ENCODE assay signal across 8 mouse cellular contexts in genomic region chr7:127768346-127768996, GRCm38 (mm10). TPM values are rescaled to one million over a fixed set of nuclear protein-coding genes. Genes with fewer than 3 reads are reported as not detected.
DNase-seq lines count a peak whose midpoint lies in the region; ATAC-seq and TF ChIP-seq lines count a peak whose summit lies in the region.

No protein-coding gene starts in this region.

- no peak for ATAC-seq in heart, embryonic 12.5 days (ENCODE audit: insufficient number of reproducible peaks, low FRiP score)
- ATAC-seq in intestine, embryonic 15.5 days: no peak
- 0 out of 2 replicates have a peak, but pooled peaks have one; percentile 1 for ATAC-seq in midbrain, postnatal 0 days (ENCODE audit: low FRiP score)

- no peaks in the 10 kb centered on the region for H3K9me3 ChIP-seq in heart, embryonic 12.5 days (replicated peaks)
- H3K9me3 ChIP-seq in intestine, embryonic 15.5 days: no peaks in the 10 kb centered on the region
- no peaks in the 10 kb centered on the region for H3K9me3 ChIP-seq in midbrain, postnatal 0 days (ENCODE audit: low read length)

- 58% methylated on average over 13 of the region's 13 CpGs for WGBS in heart, embryonic 12.5 days
- 57% methylated on average over 13 of the region's 13 CpGs for WGBS in intestine, embryonic 15.5 days
- WGBS in midbrain, postnatal 0 days: 42% methylated on average over 13 of the region's 13 CpGs

- H3K27ac ChIP-seq in heart, embryonic 12.5 days (ENCODE audit: poor library complexity, severe bottlenecking): no peak overlapping the region
- H3K27ac ChIP-seq in intestine, embryonic 15.5 days: peak overlapping the region; percentile 44; the same call in 1 of the 2 replicates
- peak overlapping the region; percentile 55 for H3K27ac ChIP-seq in midbrain, postnatal 0 days (ENCODE audit: low read depth, low read length)

- peaks cover 24% of the 10 kb centered on the region for H3K4me1 ChIP-seq in heart, embryonic 12.5 days (replicated peaks)
- H3K4me1 ChIP-seq in intestine, embryonic 15.5 days (replicated peaks): peaks cover 19% of the 10 kb centered on the region
- no peaks in the 10 kb centered on the region; the same call in 1 of the 2 replicates for H3K4me1 ChIP-seq in midbrain, postnatal 0 days (ENCODE audit: insufficient read depth, low read length)

- H3K4me3 ChIP-seq in heart, embryonic 12.5 days: no peak overlapping the region
- no peak overlapping the region for H3K4me3 ChIP-seq in intestine, embryonic 15.5 days (replicated peaks)
- no peak overlapping the region for H3K4me3 ChIP-seq in midbrain, postnatal 0 days (ENCODE audit: low read depth, low read length)

- H3K4me2 ChIP-seq in heart, embryonic 12.5 days: peak overlapping the region; percentile 94; the same call in 1 of the 2 replicates
- no peak overlapping the region for H3K4me2 ChIP-seq in intestine, embryonic 15.5 days (replicated peaks)
- peak overlapping the region; percentile 24; the same call in 1 of the 2 replicates for H3K4me2 ChIP-seq in midbrain, postnatal 0 days (ENCODE audit: low read depth, low read length, poor library complexity, severe bottlenecking)

- peaks cover 3% of the 10 kb centered on the region; the same call in 1 of the 2 replicates for H3K27me3 ChIP-seq in heart, embryonic 12.5 days (replicated peaks)
- H3K27me3 ChIP-seq in intestine, embryonic 15.5 days (replicated peaks): no peaks in the 10 kb centered on the region
- H3K27me3 ChIP-seq in midbrain, postnatal 0 days (ENCODE audit: insufficient read depth, low read length): no peaks in the 10 kb centered on the region

- no peak overlapping the region for H3K9ac ChIP-seq in heart, embryonic 12.5 days
- H3K9ac ChIP-seq in intestine, embryonic 15.5 days: no peak overlapping the region
- no peak overlapping the region for H3K9ac ChIP-seq in midbrain, postnatal 0 days (replicated peaks; ENCODE audit: low read length, poor library complexity, severe bottlenecking)

- peak; percentile 44 for TF ChIP-seq CTCF in midbrain, postnatal 0 days (IDR thresholded peaks at IDR 0.05)

- intact Hi-C loops in heart, postnatal 10 days (cut with DNase I): no loop called here

- no peak for DNase-seq in heart, postnatal 10 days
- DNase-seq in urinary bladder, adult 2 months (ENCODE audit: low spot score): peak; percentile 71
- no peak for DNase-seq in urinary bladder, postnatal 4 days (ENCODE audit: low spot score in 2 of 2)
- no peak for DNase-seq in midbrain, postnatal 0 days (ENCODE audit: low spot score)
- no peak for DNase-seq in right cerebral cortex, postnatal 36 days (ENCODE audit: low spot score in 2 of 2)
- no peak for DNase-seq in MN1 (ENCODE audit: low spot score)

- H3K36me3 ChIP-seq in heart, embryonic 12.5 days: peaks cover 44% of the 10 kb centered on the region
- H3K36me3 ChIP-seq in intestine, embryonic 15.5 days: peaks cover 18% of the 10 kb centered on the region; the same call in 1 of the 2 replicates
- peaks cover 39% of the 10 kb centered on the region for H3K36me3 ChIP-seq in midbrain, postnatal 0 days (ENCODE audit: insufficient read depth, low read length)

RNA-seq across cellular contexts. Expression of gene Orai3, which starts 1.1 kb away (rescaled TPM):
- 13.3 and 14.6 TPM in 2 replicates for polyA plus RNA-seq in heart, embryonic 12.5 days (2016; fragmentation: Nextera tagmentation; extraction: Ambion mirVana)
- total RNA-seq in heart, postnatal 10 days (2021): 10 to 100 TPM; 18.0 to 20.9 TPM
- 36.0 and 42.3 TPM in 2 replicates for polyA plus RNA-seq in urinary bladder, adult 2 months (2012; rRNA removed)
- 22.9 and 25.5 TPM in 2 replicates for polyA plus RNA-seq in intestine, embryonic 15.5 days (2015; fragmentation: Nextera tagmentation; extraction: Ambion mirVana)
- total RNA-seq in midbrain, postnatal 0 days (2014; rRNA removed): 14.8 and 17.6 TPM in 2 replicates
- 9.9 and 10.0 TPM in 2 replicates for polyA plus RNA-seq in midbrain, postnatal 0 days (2015; fragmentation: Nextera tagmentation; extraction: Ambion mirVana)

RNA-seq across cellular contexts. Expression of gene Setd1a, which starts 8.0 kb away (rescaled TPM):
- polyA plus RNA-seq in heart, embryonic 12.5 days (2016; fragmentation: Nextera tagmentation; extraction: Ambion mirVana): 12.1 and 14.6 TPM in 2 replicates
- total RNA-seq in heart, postnatal 10 days (2021): 10 to 100 TPM; 26.1 to 29.9 TPM
- polyA plus RNA-seq in urinary bladder, adult 2 months (2012; rRNA removed): 4.8 and 13.9 TPM in 2 replicates
- polyA plus RNA-seq in intestine, embryonic 15.5 days (2015; fragmentation: Nextera tagmentation; extraction: Ambion mirVana): 15.2 and 17.4 TPM in 2 replicates
- total RNA-seq in midbrain, postnatal 0 days (2014; rRNA removed): 18.0 and 19.8 TPM in 2 replicates
- polyA plus RNA-seq in midbrain, postnatal 0 days (2015; fragmentation: Nextera tagmentation; extraction: Ambion mirVana): 12.7 and 16.4 TPM in 2 replicates

RNA-seq across cellular contexts. Expression of gene Gm49388, which starts 16.9 kb away (rescaled TPM):
- polyA plus RNA-seq in heart, embryonic 12.5 days (2016; fragmentation: Nextera tagmentation; extraction: Ambion mirVana): not detected in 2 replicates
- 1 to 10 TPM; 2.7 to 3.1 TPM for total RNA-seq in heart, postnatal 10 days (2021)
- 0.21 TPM in 1 of 2 replicates, not detected in the other for polyA plus RNA-seq in urinary bladder, adult 2 months (2012; rRNA removed)
- polyA plus RNA-seq in intestine, embryonic 15.5 days (2015; fragmentation: Nextera tagmentation; extraction: Ambion mirVana): not detected in 2 replicates
- not detected in 2 replicates for total RNA-seq in midbrain, postnatal 0 days (2014; rRNA removed)
- polyA plus RNA-seq in midbrain, postnatal 0 days (2015; fragmentation: Nextera tagmentation; extraction: Ambion mirVana): not detected in 2 replicates

RNA-seq across cellular contexts. Expression of gene Fbxl19, which starts 24.1 kb away (rescaled TPM):
- polyA plus RNA-seq in heart, embryonic 12.5 days (2016; fragmentation: Nextera tagmentation; extraction: Ambion mirVana): 3.4 and 3.7 TPM in 2 replicates
- 1 to 10 TPM; 5.6 to 6.2 TPM for total RNA-seq in heart, postnatal 10 days (2021)
- polyA plus RNA-seq in urinary bladder, adult 2 months (2012; rRNA removed): 14.5 and 15.5 TPM in 2 replicates
- 3.2 and 4.3 TPM in 2 replicates for polyA plus RNA-seq in intestine, embryonic 15.5 days (2015; fragmentation: Nextera tagmentation; extraction: Ambion mirVana)
- 207 and 221 TPM in 2 replicates for total RNA-seq in midbrain, postnatal 0 days (2014; rRNA removed)
- polyA plus RNA-seq in midbrain, postnatal 0 days (2015; fragmentation: Nextera tagmentation; extraction: Ambion mirVana): 5.9 and 8.3 TPM in 2 replicates

RNA-seq across cellular contexts. Expression of gene Hsd3b7, which starts 31.9 kb away (rescaled TPM):
- polyA plus RNA-seq in heart, embryonic 12.5 days (2016; fragmentation: Nextera tagmentation; extraction: Ambion mirVana): 19.0 and 21.1 TPM in 2 replicates
- total RNA-seq in heart, postnatal 10 days (2021): 10 to 100 TPM; 15.9 to 16.1 TPM
- 65.7 and 77.6 TPM in 2 replicates for polyA plus RNA-seq in urinary bladder, adult 2 months (2012; rRNA removed)
- polyA plus RNA-seq in intestine, embryonic 15.5 days (2015; fragmentation: Nextera tagmentation; extraction: Ambion mirVana): 28.0 and 31.2 TPM in 2 replicates
- total RNA-seq in midbrain, postnatal 0 days (2014; rRNA removed): 7.1 and 12.8 TPM in 2 replicates
- 8.6 and 11.3 TPM in 2 replicates for polyA plus RNA-seq in midbrain, postnatal 0 days (2015; fragmentation: Nextera tagmentation; extraction: Ambion mirVana)
